Mouse (Mus musculus) T-cell, adult 2 months (primary cell): ENCODE data around the gene Mog.
A peak's percentile ranks its signal among the peaks of the same experiment; 100 is the strongest.

ENCODE experiments used
- DNase-seq: peaks from one replicate; pipeline ENCODE4 v3.0.0; 2022; ENCODE audit warnings: low spot score

The Mog gene

DNA sequence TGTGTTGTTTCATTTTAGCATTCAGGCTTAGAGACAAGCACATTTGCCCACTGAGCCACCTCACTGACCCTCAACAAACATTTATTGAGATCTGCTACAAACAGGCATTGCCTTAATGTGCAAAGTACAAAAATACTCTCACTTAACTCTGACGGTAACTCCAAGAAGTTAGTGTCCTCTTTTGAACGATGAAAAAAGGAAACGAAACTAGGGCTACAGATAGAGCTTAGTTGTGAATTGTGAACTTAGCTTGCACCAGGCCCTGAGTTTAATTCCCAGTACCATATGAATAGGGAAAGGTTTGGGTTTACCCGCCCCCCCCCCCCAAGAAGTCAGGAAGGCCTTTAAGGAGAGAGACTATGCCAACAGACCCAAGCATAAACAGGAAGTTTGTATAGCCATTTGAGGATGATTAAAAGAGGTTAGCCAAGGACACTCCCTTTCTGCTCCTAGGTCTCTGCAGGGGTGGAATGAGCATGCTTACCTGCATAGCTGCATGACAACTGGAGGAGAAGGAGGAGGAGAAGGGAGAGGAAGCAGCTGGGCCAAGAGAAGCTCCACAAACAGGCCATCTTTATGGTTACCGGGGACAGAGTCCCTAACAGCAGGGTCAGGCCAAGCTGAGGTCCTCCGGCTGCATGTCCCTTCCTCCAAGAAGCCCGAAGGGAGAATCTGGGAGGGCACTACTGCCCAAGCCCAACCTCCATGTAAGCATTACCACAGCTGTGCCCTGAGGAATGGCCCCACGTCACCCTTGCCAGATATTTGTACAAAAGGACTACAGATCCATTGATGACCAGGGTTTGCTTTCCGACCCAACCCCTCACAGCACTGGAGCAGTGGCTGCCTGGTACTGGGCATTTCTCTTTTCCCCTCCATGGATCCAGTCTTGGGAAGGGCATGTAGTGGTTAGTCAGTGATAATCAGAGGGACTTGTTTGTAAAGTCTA is at the start of gene Mog:
Mog (minus strand) TSS at position 771 of the 949 bp plus-strand sequence.
- DNase-seq, result no peak

DNA sequence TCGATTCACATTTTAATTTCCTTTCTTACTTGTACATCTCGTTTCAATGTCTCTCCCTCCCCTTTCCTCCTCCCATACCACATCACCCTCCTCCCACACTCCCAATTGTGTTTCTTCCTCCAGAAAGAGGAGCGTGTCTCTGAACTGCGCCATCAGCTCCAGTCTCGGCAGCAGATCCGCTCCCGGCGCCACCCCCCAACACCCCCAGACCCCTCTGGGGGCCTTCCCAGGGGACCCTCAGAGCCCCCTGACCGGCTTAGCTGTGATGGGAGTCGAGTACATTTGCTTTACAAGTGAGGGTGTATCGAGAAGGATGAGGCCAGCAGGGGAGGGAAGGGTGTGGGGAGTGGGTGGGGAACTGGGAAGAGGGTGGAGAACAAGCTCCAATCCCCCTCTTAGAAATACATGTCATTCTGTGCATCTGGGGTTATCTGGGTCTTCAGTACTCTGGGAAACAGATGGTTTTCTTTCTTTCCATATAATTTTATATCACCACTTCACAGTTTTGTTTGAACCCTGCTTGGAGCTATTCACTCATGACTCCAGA is 49.6 kb upstream of the Mog start:
- no peak for DNase-seq

DNA sequence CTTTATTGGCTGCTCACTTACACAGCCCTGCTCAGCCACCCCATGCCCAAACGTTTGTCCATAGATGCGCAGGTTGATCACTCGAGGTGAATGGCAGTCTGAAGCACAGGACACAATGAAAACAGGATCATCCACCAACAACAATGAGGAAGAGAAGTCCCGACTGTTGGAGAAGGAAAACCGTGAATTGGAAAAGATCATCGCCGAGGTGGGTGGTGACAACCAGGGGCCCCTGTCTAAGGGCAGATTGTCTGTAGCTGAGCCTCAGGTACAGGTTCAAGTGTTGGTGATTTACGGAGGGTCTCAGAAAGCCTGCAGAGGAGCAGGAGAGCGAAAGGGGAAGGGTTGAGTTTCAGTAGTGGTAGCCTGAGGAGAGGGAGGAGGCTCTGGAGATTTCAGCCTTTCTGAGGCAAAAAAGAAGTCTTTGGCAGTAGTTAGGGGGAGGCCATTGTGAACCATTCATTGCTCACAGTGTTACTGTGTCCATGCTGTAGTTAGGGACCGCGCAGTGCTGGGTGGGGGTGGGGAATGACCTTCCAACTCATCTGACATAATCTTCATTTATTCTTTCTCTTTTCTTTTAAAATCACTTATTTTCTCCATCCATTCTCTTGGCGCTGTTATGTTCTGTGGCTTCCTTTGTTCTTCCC is 49.0 kb upstream of the Mog start:
- no peak for DNase-seq

DNA sequence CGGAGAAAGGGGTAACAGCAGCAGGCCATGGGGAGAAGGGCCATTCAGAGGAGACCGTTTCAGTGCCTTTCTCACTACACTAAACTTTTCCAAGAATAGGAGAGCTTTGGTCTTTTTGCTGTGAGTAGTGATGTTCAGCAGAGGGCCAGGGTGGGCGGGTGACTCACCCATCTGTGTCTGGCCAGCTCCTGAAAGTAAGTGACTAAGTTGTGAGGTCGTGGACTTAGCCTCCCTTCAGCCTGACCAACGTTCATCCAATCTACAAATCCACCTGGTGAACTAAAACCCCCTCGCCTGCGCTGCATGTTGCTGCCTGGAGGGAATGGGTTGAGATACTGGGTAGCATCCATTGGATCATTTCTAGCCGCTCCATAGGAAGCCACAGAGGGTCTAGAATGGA is 46.9 kb upstream of the Mog start:
- no peak for DNase-seq

DNA sequence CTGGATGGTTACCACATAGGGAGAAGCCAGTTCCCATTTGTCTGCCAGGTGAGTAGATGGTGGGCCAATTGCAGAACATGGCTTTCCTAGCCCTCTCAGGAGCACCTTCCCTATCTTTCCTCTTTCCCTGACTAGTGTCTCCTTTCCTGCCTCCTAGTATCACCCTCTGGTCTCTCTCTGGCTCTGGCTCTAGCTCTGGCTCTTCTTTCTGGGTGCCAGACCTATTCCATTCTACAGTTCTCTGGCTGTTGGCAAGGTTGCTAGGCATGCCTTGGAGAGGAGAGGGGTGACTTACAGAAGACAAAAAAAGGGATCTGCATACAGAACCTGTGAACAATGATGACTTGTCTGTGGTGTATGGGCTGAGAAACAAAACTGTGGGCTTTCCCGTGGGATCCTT is 44.7 kb upstream of the Mog start:
- no peak for DNase-seq

DNA sequence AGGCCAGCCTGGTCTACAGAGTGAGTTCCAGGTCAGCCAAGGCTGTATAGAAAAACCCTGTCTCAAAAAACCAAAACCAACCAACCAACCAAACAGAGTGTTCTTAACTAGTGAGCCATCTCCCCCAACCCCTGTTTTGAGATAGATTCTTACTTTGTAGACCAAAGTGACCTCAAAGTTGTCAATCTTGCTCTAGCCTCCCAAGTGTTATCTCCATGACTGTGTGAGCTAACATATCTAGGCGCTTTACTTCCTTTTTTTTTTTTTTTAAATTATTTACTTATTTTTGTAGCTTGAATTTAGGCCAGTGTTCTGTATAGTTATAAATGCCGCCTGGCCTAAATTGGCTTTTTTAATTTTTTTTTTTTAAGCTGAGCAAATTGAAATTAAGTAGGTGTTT is 42.8 kb upstream of the Mog start:
- no peak for DNase-seq

DNA sequence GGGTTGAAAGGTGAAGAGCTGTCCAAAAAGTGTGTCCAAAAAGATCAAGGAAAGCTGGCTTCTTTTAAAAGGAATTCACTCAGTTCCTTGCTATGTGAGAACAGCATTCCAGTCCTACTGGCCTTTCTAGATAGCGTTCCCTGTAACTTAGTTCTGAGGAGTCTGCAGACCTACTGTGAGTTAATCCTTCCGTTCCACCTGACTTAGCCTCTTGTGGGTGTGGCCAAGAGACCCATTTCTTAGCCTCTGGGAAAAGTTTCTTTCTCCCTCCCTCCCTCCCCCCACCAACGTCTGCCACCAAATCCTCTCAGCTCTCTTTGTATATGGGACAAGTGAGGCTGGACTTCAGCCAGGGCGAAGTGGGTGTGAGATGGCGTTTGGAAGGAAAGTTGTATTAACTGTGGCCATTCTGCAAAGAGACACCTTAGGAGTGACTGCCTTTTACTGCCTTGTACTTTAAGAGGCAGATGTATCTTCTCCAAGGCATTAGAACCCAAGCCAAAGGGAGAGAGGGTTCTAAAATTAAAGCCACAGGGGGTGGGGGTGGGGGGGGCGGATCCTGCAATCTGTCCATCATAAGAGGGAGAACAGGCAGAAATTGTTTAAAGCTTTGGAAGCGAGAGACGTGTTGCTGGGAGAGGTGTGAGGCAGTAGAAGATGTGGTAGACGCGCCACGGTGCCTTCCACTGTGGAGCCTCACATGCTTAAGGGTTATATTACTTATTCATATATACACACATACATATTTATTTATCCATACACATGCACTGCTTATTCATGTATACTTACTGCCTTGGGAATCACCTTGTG is 40.7 kb upstream of the Mog start:
- DNase-seq, result no peak

DNA sequence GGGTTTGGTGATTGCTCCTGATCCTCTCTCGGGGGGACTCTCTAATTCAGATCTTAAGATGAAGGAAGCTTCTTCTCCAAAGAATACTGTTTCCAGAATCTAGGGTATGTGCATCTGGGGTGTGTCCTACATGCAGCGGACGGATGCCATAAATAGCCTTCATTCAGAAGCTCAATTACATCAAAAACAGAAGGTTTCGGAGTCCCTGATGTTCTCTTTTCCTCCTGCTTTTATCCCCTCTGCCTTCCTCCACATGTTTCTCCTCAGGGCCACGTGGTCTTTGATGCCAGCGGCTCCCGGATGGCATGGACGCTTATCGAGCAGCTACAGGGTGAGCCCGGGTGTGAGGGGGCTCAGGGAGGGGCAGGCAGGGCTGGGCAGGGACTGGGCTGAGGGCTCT is 39.9 kb upstream of the Mog start:
- no peak for DNase-seq

DNA sequence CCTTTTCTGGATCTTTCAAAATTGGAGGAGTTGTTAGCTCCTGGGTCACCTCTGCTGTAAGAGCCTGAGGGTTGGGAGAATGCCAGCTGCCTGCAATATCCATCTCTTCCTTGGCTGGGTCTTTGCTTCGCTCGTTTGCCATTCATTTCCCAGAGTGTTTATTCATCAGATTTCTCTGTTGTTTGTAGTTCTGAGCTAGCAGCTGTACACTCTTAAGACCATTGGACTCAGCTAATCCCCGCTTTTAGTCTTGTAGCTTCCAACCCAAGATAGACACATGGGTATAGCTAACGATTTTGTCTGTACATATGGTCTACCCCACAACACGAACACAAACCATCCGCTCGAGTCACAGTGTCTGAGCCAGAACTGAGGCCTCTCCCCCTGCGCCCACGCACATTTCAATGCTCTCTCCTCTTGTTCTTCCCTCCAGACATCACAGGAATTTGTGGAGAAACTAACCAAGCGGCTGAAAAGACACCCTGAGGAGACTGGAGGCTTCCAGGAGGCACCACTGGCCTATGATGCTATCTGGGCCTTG is 39.0 kb upstream of the Mog start:
- no peak for DNase-seq

DNA sequence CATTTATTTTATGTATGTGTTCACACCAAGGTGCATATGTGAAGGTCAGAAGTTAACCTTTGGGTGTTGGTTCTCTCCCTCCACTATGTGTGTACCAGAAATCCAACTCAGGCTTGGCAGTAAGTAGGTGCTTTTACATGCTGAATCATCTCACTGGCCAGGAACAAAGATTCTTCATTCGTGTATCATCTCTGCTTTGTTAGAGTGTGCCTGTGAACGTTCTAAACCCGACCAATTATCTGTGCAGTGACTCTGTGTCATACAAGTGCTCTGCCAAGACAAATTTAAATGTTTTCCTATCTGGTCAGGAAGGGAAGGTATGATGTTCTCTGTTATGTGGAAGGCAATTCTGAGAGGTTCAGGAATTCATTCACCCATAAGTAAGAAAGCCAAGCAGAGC is 38.2 kb upstream of the Mog start:
- DNase-seq, result no peak

DNA sequence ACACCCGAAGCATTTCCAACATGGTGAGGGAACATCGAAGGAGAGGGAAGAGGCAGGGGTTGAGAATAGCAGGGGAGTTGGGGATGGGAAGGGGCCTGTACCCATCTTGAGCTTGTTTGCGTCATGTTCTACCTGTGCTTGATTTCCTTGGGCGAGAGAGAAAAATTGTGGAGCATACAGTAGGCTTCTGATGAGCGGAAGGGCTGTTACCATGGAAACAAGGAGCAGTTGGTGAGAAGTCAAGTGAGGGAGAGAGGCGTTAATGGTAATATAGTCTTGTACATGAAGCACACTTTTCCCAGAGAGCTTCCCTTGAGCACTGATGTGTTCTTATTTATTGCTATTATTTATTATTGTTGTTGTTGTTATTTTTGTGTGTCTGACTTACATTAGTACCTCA is 33.8 kb upstream of the Mog start:
- DNase-seq, result no peak

DNA sequence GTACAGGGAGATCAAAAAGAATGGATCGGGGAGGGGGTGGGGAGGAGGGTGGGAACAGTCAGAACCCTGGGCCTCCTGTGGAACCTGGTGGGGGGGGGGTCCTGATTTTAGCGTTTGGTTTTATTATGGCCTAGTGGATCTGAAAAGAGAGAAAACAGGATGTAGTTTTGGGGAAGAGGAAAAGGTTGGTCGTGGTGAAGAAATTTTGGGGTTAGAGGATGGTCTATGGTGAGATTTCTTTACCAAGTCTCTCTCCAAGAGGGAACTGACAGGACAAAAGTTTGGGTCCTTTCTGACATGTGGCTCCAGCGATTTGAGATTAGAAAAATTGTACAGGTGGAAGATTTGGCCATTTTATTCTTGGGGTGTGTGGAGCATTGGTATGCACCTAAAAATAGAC is 28.5 kb upstream of the Mog start:
- no peak for DNase-seq

DNA sequence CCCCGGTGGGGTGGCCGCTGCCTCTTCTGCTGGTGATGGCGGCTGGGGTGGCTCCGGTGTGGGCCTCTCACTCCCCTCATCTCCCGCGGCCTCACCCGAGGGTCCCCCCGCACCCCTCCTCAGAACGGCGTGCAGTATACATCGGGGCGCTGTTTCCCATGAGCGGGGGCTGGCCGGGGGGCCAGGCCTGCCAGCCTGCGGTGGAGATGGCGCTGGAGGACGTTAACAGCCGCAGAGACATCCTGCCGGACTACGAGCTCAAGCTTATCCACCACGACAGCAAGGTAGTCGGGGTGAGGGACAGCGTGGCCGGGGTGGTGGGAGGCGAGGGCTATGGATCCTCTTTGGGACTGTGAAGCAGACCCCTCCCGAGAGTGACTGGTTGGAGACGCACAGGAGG is 27.7 kb upstream of the Mog start:
- DNase-seq, result no peak

DNA sequence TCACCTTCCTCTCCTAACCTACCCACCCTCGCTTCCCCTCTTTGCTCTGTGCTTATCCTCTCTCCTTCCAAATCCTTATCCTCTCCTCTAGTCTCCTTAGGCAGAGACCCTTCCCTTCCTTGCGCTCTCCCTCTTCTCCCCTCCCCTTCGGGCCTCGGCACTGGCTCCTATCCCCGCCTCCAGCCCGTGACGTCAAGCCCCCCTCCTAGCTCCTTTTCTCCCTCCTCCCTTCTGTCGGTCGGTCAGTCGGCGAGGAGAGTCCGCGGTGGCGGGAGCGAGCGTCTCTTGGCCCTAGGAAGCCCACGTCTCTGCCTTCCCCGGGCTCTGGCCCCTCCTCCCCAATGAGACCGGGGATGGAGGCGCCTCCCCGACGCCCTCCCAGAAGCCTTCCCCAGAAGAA is 27.2 kb upstream of the Mog start:
- DNase-seq, result peak; percentile 14

DNA sequence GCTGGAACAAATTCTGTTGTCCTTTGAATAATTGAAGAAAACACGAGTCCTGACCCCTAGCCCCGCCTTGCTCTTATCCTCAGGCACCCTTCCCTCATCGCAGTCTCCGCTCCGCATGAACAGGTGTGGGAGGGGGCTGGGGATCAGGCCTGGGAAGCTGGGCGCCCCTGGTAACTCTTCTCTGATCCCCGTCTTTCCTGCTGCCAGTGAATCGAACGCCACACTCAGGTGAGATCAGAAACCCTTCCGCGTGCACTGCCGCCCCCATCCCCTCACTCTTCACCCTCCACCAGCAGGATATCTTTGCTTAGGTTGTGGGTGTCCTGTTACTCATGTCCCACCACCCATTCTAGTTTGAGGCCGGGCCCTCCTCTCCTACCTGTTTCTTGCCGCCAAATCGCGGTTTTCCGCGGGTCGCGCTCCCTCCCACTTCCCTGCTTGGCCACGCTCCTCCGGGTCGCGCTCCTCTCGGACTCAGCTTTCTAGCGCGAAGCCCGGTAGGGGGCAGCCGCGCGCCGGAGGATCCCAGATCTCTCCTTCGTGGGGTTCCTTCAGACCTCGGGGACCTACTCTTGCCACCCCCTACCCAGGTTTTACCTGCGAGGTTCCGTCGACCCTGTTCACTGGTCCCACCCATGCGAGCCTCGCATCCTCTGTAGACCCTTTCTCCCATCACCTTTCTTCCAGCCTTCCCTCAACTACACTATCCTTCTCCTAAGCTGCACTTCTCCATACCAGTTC is 26.5 kb upstream of the Mog start:
- DNase-seq, result peak; percentile 48

DNA sequence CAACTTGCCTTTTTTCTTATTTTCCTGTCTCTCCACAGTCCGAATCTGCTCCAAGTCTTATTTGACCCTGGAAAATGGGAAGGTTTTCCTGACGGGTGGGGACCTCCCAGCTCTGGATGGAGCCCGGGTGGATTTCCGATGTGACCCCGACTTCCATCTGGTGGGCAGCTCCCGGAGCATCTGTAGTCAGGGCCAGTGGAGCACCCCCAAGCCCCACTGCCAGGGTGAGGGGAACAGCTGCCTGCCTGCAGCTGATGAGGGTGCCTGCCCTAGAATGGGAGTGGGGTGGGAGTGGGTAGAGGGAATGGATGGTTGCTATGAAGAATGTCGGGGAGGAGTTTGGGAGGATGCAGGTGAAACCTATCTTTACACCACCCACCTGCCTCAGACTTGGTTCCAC is 25.2 kb upstream of the Mog start:
- DNase-seq, result no peak

DNA sequence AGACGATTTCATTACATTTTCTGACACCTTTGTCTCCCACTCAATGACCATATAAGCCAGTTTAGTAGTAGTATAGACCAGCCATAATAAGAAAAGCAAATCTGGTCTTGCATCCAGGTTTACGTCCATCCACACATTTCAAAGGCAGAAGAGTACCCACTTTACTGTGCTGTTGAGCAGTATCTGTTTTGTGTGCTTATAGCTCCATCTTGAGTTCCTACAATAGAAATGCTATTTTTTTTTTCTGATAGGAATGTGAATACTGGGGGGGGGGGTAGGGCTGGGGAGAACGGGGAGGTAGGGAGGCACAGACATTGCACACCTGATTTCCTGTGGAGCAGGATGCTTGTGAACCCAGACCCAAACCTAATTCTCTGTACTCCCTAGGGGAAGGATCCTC is 24.8 kb upstream of the Mog start:
- DNase-seq, result no peak

DNA sequence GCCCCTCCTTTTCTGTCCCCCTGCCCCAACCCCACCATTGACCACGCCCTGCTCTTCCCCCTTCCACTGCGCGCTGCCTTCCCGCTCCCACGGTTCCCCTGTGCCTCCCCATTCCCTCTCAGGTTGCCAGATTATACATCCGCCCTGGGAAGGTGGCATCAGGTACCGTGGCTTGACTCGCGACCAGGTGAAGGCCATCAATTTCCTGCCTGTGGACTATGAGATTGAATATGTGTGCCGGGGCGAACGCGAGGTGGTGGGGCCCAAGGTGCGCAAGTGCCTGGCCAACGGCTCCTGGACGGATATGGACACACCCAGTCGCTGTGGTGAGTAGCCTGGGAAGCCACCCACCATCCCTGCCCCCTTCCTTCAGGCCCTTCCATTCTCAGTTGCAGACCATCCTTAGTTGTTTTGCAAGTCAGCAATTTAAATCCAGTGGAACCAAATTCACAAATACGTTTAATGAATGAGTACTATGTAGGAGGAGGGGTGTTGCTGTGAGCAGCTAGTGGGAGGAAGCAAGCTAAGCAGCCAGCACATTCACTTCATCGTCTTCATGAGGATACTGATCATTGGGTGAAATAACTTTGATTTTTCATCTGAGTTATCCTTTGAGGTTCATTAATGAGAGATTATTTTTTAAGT is 24.3 kb upstream of the Mog start:
- DNase-seq, result no peak

DNA sequence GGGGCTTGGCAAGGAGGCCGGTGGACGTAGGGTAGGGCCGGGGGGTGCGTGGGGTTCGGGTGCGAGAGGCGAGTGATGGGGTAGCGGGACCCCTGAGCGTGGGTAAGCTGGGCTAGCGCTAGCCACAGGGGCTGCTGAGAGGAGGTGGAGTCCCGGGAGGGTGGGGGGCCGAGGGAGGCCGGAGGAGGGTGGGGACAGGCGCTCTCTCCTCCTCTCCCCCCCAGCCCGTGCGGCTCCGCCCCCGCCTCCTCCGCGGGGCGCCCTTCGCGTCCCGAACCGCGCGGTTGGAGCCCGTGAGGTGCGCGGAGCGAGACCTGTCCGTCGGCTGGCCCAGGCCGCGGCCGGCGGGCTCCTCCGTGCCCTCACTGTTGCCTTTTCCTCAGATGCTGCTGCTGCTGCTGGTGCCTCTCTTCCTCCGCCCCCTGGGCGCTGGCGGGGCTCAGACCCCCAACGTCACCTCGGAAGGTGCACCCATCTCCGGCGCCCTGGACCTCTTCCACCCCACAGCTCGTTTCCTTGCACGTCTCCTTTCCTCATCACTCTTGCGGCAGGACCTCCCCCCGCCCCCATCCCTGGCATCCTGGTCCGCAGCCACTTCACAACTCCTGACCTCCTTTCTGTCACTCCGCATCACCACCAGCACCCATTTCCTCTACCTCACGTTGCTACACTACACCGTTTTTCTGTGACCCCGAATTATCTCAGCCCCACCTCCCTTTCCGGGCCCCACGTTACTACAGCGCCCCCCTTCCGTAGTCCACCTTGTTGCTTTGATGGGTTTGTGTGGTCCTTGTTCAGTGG is 23.3 kb upstream of the Mog start:
- peak; percentile 60 for DNase-seq
